Mouse (Mus musculus): ENCODE measurements around the gene Apobec1.
"Not testable (repeated sequence)": the region's sequence is repeated elsewhere in the genome, so short reads cannot be mapped to it uniquely, and the experiment has no call there.

GRCm38 (mm10) chr6:122637566-122637965, 35.3 kb upstream of the Apobec1 start:
- TF ChIP-seq POLR2A (IDR thresholded peaks at IDR 0.05; ENCODE audit: low read depth, low read length); CTCF (IDR thresholded peaks at IDR 0.05; ENCODE audit: borderline replicate concordance, insufficient read depth, low read length): not testable (repeated sequence)

Measured in embryonic fibroblast, embryonic 13.5 days (primary cell).